Mouse (Mus musculus) left cerebral cortex, adult 11 months (tissue): ENCODE results near the gene Dld.

Experiments used
- DNase-seq: peaks from one replicate; pipeline ENCODE4 v3.0.0; 2022; ENCODE audit warnings: low spot score

Dld gene

GRCm38 (mm10) chr12:31294526-31294925 lies 56.7 kb downstream of the Dld start:
- no peak for DNase-seq

GRCm38 (mm10) chr12:31293361-31294142 lies 57.7 kb downstream of the Dld start:
- DNase-seq, result no peak

- DNase-seq, result no peak
Measured at GRCm38 (mm10) chr12:31290951-31291350, 60.3 kb downstream of the Dld start.

- no peak for DNase-seq
Measured at GRCm38 (mm10) chr12:31289046-31289445, 62.2 kb downstream of the Dld start.

- DNase-seq, result no peak
Measured at GRCm38 (mm10) chr12:31283617-31284136, 67.6 kb downstream of the Dld start.

GRCm38 (mm10) chr12:31283131-31283530 lies 68.1 kb downstream of the Dld start:
- no peak for DNase-seq

GRCm38 (mm10) chr12:31282241-31282640 lies 69.0 kb downstream of the Dld start:
- DNase-seq, result no peak
